Mouse (Mus musculus) spleen, postnatal 36 days (tissue): ENCODE data around the gene Mup9.
"Not testable (repeated sequence)": the region's sequence is repeated elsewhere in the genome, so short reads cannot be mapped to it uniquely, and the experiment has no call there.

ENCODE experiments used
- DNase-seq, 2 experiments: peaks; one replicate each; pipeline ENCODE4 v3.0.0; 2022; ENCODE audit warnings: low spot score in 2 of 2, mixed read lengths in 1 of 2

Gene Mup9

GRCm38 (mm10) chr4:60421852-60422251 is at the start of gene Mup9:
Gene Mup9 (minus strand): TSS chr4:60421952.
- DNase-seq = not testable (repeated sequence)
